Mouse (Mus musculus): Measurements from ENCODE around the gene P4ha2.
"Not testable (repeated sequence)": the region's sequence is repeated elsewhere in the genome, so short reads cannot be mapped to it uniquely, and the experiment has no call there.

Gene P4ha2

GRCm38 (mm10) chr11:54134905-54135304 lies 35.0 kb downstream of the P4ha2 start:
- no peak for DNase-seq (ENCODE audit: low spot score in 2 of 2)

- not testable (repeated sequence) for DNase-seq (ENCODE audit: low spot score in 2 of 2)
These were observed 40.3 kb downstream of the P4ha2 start for GRCm38 (mm10) chr11:54140159-54140558.

GRCm38 (mm10) chr11:54141200-54141971 lies 41.5 kb downstream of the P4ha2 start:
- no peak for DNase-seq (ENCODE audit: low spot score in 2 of 2)

GRCm38 (mm10) chr11:54144886-54145285 lies 45.0 kb downstream of the P4ha2 start:
- DNase-seq (ENCODE audit: low spot score in 2 of 2) = peak; percentile 62 to 81

- peak in 1 of 2 experiments; percentile 5 for DNase-seq (ENCODE audit: low spot score in 2 of 2)
These were observed 46.1 kb downstream of the P4ha2 start for GRCm38 (mm10) chr11:54145990-54146389.

- peak in 1 of 2 experiments; percentile 12 for DNase-seq (ENCODE audit: low spot score in 2 of 2)
These were observed 50.0 kb downstream of the P4ha2 start for GRCm38 (mm10) chr11:54149791-54150465.

- DNase-seq (ENCODE audit: low spot score in 2 of 2) = peak in 1 of 2 experiments; percentile 15
These were observed 51.2 kb downstream of the P4ha2 start for GRCm38 (mm10) chr11:54151141-54151540.

- peak in 1 of 2 experiments; percentile 4 for DNase-seq (ENCODE audit: low spot score in 2 of 2)
These were observed 53.1 kb downstream of the P4ha2 start for GRCm38 (mm10) chr11:54152957-54153356.

GRCm38 (mm10) chr11:54155864-54156263 lies 56.0 kb downstream of the P4ha2 start:
- peak; percentile 73 to 76 for DNase-seq (ENCODE audit: low spot score in 2 of 2)

GRCm38 (mm10) chr11:54156504-54156903 lies 56.6 kb downstream of the P4ha2 start:
- no peak for DNase-seq (ENCODE audit: low spot score in 2 of 2)

- peak in 1 of 2 experiments; percentile 18 for DNase-seq (ENCODE audit: low spot score in 2 of 2)
These were observed 57.7 kb downstream of the P4ha2 start for GRCm38 (mm10) chr11:54157586-54157985.

- peak in 1 of 2 experiments; percentile 8 for DNase-seq (ENCODE audit: low spot score in 2 of 2)
These were observed 60.5 kb downstream of the P4ha2 start for GRCm38 (mm10) chr11:54160435-54160834.

GRCm38 (mm10) chr11:54160920-54161319 lies 61.0 kb downstream of the P4ha2 start:
- DNase-seq (ENCODE audit: low spot score in 2 of 2) = peak in 1 of 2 experiments; percentile 14

GRCm38 (mm10) chr11:54161514-54161913 lies 61.6 kb downstream of the P4ha2 start:
- DNase-seq (ENCODE audit: low spot score in 2 of 2) = peak in 1 of 2 experiments; percentile 6

GRCm38 (mm10) chr11:54162968-54163367 lies 63.1 kb downstream of the P4ha2 start:
- peak in 1 of 2 experiments; percentile 4 for DNase-seq (ENCODE audit: low spot score in 2 of 2)

- no peak for DNase-seq (ENCODE audit: low spot score in 2 of 2)
These were observed 69.8 kb downstream of the P4ha2 start for GRCm38 (mm10) chr11:54169432-54170295.

GRCm38 (mm10) chr11:54171175-54171574 lies 71.3 kb downstream of the P4ha2 start:
- no peak for DNase-seq (ENCODE audit: low spot score in 2 of 2)

GRCm38 (mm10) chr11:54174226-54174625 lies 74.3 kb downstream of the P4ha2 start:
- DNase-seq (ENCODE audit: low spot score in 2 of 2) = no peak

GRCm38 (mm10) chr11:54174877-54175276 lies 75.0 kb downstream of the P4ha2 start:
- DNase-seq (ENCODE audit: low spot score in 2 of 2) = no peak

Data from right cerebral cortex, postnatal 10 days (tissue).